Mouse (Mus musculus): ENCODE results near the gene Parpbp.

The Parpbp gene

GRCm38 (mm10) chr10:88146707-88147477, at the start of gene Parpbp, which contains the start of gene Nup37:
Gene Parpbp, minus strand, starts transcription at chr10:88146941.
Gene Nup37, plus strand, starts transcription at chr10:88146992.
- DNase-seq (ENCODE audit: low read depth, low spot score): peak; percentile 85

- no peak for DNase-seq (ENCODE audit: low read depth, low spot score)
Observed at GRCm38 (mm10) chr10:88167438-88168077, 20.8 kb upstream of the Parpbp start.

DNA sequence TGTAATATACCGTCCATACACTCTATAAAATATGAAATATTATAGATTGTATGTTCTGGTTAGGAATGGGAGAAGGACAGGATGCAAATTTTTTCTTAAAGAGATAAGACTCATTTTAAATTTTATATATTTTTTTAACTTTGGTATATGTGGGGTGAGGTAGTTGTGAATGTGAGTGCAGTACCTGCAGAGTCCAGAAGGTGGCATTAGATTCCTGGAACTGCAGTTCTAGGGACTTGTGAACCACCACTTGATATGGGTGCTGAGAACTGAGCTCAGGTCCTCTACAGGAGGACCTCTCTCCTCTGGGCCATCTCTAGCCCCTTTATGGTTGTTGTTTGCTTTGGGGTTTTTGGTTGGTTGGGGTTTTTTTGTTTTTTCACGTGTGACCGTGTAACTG, 19.4 kb upstream of the Parpbp start:
- DNase-seq (ENCODE audit: low read depth, low spot score): no peak

DNA sequence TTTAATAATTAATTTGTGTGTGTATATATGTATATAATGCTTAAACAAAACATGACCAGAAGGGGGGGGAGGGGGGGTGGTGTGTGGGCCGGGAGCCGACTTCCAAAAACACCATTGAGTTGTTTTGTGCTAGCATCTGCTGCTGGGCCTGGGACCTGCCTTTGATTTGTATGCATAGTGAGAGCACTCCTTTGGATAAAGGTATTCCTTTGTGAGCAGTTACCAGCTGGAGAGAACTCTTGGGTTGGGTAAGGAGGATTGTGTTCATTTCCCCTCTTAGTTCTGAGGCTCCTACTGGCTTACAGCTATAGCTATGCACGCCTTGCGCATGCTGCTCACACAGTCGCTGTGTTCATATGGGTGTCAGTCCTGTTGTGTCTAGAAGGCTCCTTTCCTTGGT, 15.9 kb upstream of the Parpbp start:
- no peak for DNase-seq (ENCODE audit: low read depth, low spot score)

- DNase-seq (ENCODE audit: low read depth, low spot score): no peak
Observed at GRCm38 (mm10) chr10:88162096-88162495, 15.4 kb upstream of the Parpbp start.

GRCm38 (mm10) chr10:88151658-88152057, 4.9 kb upstream of the Parpbp start:
- DNase-seq (ENCODE audit: low read depth, low spot score): peak; percentile 43

DNA sequence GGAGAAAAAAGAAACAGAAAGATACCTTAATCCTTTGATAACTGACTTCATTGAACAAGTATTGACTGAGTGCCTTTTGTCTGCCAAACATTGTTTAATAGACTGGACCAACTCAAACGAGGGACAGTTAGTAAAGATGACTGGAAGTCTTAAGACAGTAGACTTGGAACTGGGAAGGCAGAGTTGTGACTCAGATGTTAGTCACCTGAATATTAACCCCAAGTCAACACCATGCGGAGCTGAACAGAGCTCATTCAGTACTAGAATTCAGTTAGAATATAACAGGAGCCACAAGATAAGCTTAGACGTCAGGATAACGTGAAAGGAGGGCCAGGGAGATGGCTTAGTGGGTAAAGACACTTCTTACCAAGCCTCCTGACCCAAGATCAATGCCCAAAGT, 3.6 kb upstream of the Parpbp start:
- no peak for DNase-seq (ENCODE audit: low read depth, low spot score)

GRCm38 (mm10) chr10:88146187-88146586, 554 bp downstream of the Parpbp start:
- no peak for DNase-seq (ENCODE audit: low read depth, low spot score)

DNA sequence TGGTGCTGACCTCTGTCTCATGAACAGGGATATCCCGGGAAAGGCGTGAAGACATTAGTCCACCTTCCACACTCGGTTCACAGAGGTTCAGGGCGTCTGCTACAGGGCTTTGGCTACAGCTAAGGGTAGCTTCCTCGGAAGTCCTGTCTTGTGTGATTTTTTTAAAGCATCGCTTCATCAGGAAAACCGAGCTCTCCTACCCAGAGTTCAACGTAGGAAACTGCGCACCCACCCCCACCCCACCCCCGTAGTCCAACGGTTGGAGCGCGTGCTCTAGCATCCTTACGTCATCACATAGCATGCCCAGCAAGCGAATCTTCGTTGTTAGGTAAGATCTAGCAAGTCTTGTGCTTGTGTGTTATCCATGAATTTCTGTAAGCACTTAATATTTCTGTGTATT, 11.1 kb downstream of the Parpbp start:
- DNase-seq (ENCODE audit: low read depth, low spot score): no peak

- DNase-seq (ENCODE audit: low read depth, low spot score): peak; percentile 45
Observed at GRCm38 (mm10) chr10:88119721-88120120, 27.0 kb downstream of the Parpbp start.

DNA sequence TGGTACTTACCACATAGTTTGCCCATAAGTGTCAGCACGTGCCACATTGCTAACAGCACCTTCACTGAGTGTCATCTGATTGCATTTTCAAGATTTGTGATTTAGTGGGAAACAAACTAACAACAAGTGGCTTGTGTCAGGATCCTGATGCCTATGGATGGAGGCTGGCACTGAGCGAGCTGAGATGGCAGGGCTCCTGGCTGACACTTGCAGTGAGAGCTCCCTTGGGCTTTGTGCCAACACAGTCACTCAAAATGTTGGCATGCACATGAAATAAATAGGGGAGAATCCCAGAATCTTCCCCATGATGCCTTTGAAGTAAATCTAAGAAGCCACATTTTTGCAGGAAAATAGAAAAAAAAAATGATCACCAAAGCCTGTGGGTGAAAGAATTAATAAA, 33.5 kb downstream of the Parpbp start:
- DNase-seq (ENCODE audit: low read depth, low spot score): no peak

DNA sequence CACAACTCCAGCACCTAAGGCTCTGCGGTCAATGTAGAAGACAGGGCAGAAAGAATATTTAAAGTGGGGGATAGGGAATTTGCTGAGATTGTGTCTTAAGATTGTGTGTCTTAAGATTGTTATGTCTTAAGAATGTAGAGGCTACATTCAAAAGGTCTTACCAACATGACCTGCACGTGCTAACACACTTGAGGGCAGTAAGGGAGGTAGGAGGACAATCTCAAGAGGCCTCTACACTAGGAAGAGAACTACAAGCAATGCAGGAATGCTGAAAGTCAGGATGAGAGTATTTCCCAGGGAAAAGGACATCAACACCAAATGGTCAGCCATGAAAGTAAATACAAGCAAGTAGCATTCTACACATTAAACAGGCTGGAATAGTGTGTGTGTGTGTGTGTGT, 40.6 kb downstream of the Parpbp start:
- DNase-seq (ENCODE audit: low read depth, low spot score): no peak

DNA sequence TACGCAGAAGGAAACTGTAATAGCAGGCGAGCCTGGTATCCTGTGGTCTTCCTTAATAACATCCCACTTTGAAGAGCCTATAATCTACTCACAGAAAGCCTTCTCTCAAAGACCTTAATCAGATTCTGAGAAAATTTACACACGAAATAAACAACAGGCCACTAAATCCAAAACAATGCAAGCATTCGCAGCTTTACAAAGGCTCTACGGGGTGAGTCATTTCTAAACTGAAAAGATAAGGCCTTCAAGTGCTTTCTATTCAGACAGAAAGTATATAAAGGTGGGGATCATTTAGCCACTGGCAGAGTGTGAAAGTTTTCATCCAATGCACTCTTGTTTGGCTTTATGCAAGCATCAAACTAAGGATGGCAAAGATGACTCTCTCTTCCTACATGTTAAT, 56.0 kb downstream of the Parpbp start, which contains the start of gene Pmch:
Pmch (plus strand) TSS at position 301 of the 400 bp plus-strand sequence.
- DNase-seq (ENCODE audit: low read depth, low spot score): no peak

GRCm38 (mm10) chr10:88067377-88067776, 79.4 kb downstream of the Parpbp start:
- no peak for DNase-seq (ENCODE audit: low read depth, low spot score)

- no peak for DNase-seq (ENCODE audit: low read depth, low spot score)
Observed at GRCm38 (mm10) chr10:88064872-88065271, 81.9 kb downstream of the Parpbp start.

DNA sequence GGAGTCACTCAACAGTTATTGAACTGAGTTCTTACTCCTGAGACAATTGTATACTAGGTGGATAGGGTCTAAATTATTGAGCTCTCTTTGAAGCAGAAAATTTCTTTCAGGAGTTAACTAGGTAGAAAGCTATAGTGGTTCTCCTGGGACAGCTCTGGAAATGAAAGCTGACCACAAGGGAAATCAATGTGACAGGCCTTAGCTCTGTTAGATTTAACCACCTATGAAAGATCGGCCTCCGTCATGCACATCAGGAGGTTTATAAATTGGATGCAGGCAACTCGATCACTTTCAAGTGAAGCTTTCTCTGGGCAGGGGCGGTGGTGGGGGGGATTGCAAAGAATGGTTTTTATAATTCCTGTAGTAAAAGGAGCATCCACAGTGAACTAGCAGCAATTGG, 83.3 kb downstream of the Parpbp start:
- no peak for DNase-seq (ENCODE audit: low read depth, low spot score)

- peak; percentile 66 for DNase-seq (ENCODE audit: low read depth, low spot score)
Observed at GRCm38 (mm10) chr10:88056950-88057649, 89.6 kb downstream of the Parpbp start.

DNA sequence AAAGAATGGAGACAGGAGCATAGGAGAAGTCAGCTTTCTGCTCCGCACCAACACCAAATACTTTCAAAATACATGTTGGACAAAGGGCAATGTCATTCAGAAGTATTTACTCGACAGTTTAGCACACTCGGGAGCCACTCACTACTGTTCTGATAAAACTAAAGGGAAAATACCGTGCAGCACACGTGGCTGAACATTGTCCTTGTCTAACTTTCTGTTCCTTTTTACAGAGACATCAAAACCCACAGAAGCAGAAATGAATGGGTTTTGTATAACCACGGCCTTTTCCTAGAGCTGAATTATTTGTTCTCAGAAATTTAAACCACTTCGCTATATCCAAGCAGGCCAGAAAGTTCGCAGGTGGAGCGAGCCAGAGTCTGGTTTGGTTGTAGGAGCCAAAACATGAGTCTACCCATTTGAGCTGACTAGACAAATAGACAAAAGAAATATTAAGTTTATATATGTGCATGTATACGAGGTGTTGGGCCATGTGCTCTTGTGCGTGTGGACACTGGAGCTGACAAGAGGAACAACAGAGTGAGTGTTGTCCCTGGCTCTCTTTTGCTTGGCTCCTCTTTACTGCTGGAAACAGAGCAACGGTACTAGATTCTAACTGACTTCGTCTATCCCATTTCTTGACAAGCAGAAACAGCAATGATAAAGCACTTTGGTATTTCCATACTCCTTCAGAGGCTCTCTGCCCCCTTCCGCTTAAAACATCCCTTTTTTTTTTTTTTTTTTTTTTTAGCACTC, 92.3 kb downstream of the Parpbp start:
- DNase-seq (ENCODE audit: low read depth, low spot score): no peak

- DNase-seq (ENCODE audit: low read depth, low spot score): no peak
Observed at GRCm38 (mm10) chr10:88046098-88046771, 100.5 kb downstream of the Parpbp start.

DNA sequence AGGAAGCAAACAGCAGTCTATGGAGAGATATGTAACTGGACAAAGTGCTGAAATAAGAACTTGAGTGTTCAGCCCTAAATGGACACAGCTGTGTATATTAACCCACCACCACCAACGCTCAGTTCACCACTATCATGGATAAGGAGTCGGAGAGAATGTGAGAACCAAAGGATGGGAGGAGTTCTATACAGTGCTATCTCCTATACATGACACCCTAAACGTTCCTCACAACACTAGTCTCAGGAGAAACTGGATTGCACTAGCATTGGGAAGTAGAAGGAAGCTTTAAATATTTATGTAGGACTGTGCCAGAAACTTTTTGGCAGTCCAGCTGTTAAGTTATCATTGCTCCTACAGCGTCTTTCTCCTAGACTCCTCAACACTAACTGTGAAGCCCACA, 102.4 kb downstream of the Parpbp start:
- DNase-seq (ENCODE audit: low read depth, low spot score): no peak
